Mouse (Mus musculus): ENCODE data around the gene Usp35.

Gene Usp35

DNA sequence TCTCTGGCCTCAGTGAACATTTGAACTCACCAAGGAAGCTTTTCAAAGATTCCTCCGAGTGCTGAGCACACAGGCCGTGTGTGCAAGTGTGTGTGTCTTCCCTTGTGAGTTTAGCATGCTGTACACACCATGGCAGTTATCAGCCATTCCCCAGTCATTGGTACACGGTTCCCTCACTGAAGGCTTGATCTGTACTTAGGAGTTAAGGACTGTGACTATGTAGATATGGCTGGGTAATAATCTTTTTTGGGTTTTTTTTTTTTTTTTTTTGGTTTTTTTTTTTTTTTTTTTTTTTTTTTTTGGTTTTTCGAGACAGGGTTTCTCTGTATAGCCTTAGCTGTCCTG lies 15.0 kb upstream of the Usp35 start:
- DNase-seq (ENCODE audit: low read depth, low spot score): no peak

DNA sequence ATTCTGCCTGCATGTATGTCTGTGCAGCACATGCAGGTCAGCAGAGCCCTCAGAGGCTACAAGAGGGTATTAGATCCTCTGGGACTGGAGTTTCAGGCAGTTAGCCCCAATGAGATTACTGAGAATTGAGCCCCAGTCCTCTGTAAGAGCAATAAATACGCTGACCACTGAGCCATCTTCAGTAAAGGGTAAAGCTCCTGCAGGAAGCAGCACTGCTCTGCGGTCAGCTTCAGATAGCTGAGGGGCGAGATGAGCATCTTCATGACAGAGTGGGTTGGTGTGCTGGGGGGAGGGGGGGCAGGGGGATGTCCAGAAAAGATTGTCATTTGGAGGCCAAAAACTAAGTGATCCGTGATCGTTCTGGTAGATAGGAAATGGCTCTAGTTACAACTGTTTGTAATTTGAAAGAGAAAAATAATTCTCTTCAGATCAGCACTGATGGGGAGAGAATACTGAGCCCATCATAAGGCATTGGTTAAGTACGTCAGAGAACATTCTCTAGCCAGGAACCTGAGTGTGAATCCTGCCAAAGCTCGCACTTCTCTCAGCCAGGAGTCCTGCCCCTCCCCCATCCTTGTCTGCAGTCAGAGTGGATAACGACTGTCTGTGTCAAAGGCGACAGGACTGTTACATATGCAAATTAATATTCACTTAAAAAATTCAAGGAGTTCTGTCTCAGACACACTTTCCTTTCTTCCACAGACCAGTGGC lies 14.4 kb upstream of the Usp35 start:
- no peak for DNase-seq (ENCODE audit: low read depth, low spot score)

DNA sequence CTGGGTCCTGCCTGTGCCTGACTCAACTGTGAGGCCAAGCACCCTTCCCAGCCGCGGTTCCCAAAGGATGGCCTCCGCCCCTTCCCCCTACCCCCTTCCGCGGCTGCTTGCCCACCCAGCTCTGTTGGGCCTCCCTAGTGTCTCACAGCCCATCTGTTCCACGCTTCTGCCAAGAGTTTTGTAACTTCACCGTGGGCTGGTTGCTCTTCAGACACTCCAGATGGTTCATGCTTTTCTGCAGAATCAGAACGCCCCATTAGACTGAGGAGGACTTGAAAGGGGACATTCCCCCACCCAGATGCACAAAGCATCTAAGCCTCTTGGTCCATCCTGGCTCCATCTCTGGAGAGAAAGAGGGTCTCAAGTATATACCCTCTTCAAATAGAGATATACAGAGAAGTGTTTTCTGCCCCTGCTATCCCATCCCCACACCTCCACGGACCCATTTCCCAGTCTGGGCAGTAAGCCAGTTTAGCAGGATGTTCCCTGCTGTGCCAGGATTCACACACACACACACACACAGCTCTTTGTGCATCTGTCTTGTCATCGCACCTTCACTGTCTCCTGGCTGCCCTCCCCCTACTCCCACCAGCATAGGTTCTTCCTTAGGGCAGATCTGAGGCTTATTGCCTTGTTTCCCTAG lies 13.5 kb upstream of the Usp35 start:
- DNase-seq (ENCODE audit: low read depth, low spot score): no peak

DNA sequence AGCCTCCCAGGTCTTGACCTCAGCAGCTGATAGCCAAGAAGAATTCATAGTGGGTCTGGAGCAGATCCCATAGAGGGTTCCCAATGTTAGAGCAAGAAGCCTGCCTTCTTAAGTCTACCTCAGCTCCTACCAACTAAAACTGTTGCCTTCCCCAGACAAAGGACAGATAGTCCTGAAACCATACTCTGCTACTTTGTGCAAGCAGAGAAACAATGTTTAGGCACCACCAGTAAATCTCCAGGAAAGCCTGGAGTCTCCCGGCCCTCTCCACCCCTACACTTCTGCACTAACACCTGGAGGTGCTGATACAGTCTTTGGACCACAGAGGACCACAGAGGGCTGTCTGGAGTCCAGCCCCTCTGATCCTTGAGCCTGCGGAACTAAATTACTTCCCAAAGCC lies 12.8 kb upstream of the Usp35 start:
- no peak for DNase-seq (ENCODE audit: low read depth, low spot score)

DNA sequence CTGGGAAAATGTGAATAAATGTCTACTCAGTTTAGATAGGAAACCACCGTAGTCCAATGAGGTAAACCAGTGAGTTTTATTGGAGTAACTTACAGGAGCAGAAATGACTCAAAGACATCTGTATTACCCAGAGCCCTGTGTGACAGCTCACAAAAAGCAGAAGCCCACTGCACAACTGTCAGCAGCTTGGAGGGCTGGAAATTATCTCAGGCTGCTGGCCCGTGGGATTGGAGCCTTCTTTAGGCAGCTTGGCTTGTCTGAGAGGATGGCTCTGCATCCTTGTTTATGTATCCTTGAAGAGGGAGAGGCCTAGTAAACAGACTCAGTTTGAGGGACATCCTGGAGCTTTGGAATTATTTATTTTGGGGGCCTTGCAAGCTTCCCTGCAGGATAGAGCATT lies 11.1 kb upstream of the Usp35 start:
- DNase-seq (ENCODE audit: low read depth, low spot score): no peak

GRCm38 (mm10) chr7:97340907-97341849 lies 9.4 kb upstream of the Usp35 start:
- DNase-seq (ENCODE audit: low read depth, low spot score): no peak

DNA sequence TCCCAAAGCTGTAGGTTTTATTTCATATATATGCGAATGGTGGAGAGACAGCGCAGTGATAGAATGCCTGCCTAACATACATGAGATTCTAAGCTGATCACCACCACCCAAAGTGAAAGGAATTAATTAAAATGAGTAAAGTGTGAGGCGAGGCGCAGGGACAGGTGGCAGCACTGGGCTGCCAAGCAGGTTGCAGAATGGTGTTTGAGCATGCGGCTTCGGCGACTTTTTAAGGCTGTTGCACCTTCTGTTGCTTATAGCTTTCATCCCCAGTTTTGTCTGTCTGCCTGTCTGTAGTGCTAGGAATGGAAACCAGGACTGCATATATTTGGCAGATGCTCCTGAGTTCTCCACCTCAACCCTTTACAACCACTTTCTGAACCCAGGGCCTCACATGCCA lies 7.8 kb upstream of the Usp35 start:
- no peak for DNase-seq (ENCODE audit: low read depth, low spot score)

- DNase-seq (ENCODE audit: low read depth, low spot score): no peak
Observed at GRCm38 (mm10) chr7:97338593-97338992, 6.8 kb upstream of the Usp35 start.

DNA sequence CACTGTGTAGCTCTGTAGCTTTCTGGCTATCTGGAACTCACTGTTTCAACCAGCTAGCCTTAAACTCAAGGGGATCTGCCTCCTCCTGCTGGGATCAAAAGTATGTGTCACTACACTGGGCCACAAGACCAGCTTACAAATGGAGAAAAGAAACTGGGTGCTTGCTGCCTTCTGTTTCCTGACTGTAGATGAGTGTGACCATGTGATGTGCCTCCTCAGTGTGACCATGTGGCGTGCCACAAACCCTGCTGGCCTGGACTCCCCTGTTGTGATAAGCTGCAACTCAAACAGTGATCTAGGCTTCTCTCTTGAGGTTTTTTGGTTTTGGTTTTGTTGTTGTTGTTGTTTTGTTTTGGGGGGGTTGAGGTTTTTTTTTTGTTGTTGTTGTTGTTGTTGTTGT lies 4.9 kb upstream of the Usp35 start:
- DNase-seq (ENCODE audit: low read depth, low spot score): peak; percentile 58

DNA sequence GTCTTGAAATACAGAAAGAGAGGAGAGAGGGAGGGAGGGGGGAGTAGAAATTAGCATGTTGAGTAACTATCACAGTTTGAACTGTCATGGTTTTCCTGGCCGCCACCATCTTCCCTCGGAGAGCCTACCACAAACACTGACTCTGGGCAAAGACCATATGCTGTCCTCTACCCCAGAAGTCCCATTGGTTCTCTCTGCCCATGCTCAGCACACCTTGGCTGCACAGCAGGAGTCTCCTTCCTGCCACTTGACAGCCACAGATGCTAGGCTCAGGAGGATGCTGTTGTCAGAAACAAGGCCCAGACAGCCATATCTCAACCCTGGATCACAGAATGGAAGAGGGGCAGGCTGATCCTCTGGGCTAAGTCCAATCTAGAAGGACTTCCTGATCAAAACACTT lies 2.6 kb upstream of the Usp35 start:
- no peak for DNase-seq (ENCODE audit: low read depth, low spot score)

GRCm38 (mm10) chr7:97333113-97333898 lies 1.5 kb upstream of the Usp35 start:
- no peak for DNase-seq (ENCODE audit: low read depth, low spot score)

- no peak for DNase-seq (ENCODE audit: low read depth, low spot score)
Observed at GRCm38 (mm10) chr7:97332667-97333041, 834 bp upstream of the Usp35 start.

DNA sequence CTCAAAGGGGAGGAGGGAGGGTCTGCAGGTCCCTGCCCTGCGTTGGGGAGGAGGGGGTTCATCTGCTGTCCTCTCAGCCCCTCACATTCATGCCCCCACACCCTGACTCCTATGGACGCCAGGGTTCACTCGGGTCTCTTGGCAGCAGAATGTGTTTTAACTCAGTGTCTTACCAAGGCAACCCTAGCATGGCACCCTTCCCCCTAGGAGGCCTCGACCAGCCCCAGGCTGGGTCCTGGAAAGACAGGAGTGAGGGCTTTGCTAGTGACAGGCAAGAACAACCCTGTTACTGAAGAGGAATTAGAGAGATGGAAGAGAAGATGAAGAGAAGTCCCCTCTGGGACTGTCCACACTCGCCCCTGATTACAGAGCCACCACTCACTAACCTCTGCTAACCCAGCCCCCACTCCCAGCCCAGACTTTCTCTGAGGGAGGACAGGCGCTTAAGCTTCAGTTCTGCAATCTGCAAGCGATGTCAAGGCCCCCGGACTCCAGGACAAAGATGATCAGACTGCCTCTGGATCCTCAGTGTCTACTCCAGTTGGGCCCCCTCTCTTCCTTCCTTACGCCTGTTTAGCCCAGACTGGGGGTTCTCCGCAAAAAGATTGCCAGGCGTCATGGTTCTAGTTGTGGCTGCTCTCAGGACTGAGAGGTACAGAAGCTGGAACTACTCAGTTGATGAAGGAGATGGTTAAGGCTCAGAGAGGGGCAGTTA lies 732 bp downstream of the Usp35 start:
- DNase-seq (ENCODE audit: low read depth, low spot score): peak; percentile 41

DNA sequence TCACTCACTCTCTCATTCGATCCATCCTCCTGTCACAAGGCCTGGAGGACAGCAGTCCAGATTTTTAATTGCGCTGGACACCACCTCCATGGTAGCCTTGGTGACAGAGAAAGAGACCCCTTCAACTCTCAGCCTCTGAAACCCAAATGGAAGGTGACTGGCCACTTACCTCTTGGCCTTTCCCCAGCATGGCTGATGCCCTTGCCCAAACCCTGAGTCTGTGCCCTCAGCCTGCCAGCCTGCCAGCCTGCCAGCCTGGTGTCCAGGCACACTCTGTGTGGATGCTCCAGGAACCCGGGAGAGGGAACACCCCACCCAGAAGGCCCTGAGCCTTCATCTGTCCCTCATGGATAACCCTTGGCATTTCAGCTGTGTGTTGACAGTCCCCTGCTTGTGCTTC lies 2.1 kb downstream of the Usp35 start:
- no peak for DNase-seq (ENCODE audit: low read depth, low spot score)

GRCm38 (mm10) chr7:97328891-97329588 lies 2.8 kb downstream of the Usp35 start:
- no peak for DNase-seq (ENCODE audit: low read depth, low spot score)

- DNase-seq (ENCODE audit: low read depth, low spot score): no peak
Observed at GRCm38 (mm10) chr7:97327376-97327775, 4.4 kb downstream of the Usp35 start.

DNA sequence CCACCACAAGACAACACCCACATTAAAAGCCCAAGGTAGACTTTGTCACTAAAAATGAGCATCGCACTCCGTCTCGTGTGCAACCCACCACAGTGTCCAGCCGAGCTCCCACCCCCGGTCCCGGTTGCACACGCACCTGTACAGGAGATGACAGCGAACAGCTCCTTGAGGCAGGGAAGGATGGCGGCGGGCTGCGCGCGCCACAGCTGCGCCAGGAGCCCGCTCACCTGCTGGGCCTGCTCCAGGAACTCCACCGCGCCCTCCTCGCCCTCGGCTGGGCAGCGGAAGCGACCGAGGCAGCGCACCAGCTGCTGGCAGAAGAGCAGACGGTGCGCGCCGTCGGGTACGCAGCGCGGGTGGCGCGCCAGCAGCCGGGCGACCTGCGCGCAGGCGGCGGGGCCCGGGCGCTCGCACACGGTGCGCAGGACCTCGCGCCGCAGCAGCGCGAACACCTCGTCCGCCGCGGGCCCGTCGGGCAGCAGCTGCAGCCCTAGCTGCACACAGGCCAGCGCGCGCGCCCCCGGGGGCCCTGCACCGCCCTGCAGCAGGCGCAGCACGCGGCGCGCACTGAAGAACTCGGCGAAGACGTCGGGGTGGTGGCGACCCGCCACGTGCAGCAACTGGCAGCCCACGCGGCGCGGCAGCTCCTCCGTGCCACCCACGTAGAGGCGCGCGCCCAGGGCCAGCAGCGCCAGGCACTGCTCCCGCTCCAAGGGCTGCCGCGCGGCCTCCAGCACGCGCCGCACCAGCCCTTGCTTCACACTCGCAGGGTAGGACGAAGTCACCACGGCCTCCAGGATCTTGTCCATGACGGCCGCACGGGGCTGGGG lies 6.4 kb downstream of the Usp35 start:
- DNase-seq (ENCODE audit: low read depth, low spot score): no peak

- DNase-seq (ENCODE audit: low read depth, low spot score): no peak
Observed at GRCm38 (mm10) chr7:97324342-97324741, 7.5 kb downstream of the Usp35 start.

DNA sequence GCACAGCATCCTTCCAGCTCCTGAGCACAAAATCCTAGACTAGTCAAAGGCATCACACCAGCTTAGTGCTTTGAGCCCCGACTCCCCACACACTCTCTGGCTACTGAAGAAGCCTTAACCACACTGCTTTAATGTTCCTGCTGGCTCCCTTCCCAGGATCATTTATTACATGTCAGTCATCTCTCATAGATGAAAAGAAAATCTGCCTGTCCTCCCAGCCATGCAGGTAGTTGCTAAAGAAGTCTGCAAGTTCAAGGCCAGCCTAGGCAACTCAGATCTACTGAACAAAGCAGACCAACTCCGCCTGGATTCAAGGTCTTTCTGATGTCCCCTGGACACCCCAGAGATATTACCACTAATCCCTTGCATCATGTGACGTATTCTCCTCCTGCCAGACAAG lies 14.1 kb downstream of the Usp35 start:
- DNase-seq (ENCODE audit: low read depth, low spot score): no peak

GRCm38 (mm10) chr7:97315656-97316055 lies 16.2 kb downstream of the Usp35 start:
- DNase-seq (ENCODE audit: low read depth, low spot score): no peak
